Mouse (Mus musculus) ovary, postnatal 14 days (tissue): ENCODE results near the gene Capzb.

Source experiments
- DNase-seq: peaks from one replicate; pipeline ENCODE4 v3.0.0; 2022; ENCODE audit warnings: low spot score

Gene Capzb

DNA sequence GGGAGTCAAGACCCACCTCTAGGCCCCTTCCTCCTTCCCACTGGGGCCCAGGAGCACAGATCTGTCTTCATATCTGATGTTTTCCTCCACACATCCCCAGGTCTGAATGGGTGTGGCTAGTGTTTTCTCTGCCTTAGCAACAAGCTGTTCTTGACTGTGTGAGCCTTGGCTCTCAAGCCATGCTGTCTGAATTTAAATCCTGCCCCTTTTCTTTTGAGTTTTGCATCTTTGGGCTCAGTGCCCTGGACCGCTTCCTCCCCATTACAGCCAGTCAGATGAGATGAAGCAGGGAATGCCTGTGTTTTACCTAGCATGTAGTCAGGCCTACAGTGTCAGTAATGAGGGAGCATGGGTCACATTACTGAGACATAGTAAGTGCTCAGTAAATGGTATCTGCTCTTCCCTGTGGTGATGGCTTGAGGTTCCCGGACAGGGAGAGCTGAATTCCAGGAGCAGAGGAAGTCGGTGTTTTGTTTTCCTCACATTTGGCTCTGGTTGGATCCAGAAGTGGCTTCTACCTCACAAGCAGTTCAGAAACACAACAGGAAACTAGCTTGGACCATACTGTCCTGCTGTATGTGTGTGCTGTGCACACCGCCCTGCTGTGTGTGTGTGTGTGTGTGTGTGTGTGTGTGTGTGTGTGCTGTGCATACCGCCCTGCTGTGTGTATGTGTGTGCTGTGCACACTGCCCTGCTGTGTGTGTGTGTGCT is 16.6 kb downstream of the Capzb start:
- no peak for DNase-seq

- DNase-seq: no peak
Measured at GRCm38 (mm10) chr4:139211975-139212831, 19.5 kb downstream of the Capzb start.

DNA sequence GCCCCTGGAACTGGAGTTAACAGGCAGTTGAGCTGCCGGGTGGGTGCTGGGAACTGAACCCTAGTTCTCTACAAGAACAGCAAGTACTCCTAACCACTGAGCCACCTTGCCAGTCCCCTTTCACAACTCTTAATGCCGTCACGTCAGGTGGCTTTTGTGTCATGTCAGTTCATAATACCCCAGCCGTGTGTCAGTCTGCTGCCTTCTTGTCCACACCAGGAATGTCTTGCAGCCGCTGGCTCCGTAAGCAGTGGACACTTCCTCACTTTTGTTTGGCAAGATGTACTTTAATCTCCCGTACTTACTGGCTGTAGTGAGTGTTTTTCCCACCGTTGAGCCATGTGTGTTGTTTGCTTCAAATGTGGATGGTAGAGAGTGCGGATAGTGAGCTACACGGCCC is 20.4 kb downstream of the Capzb start:
- DNase-seq: no peak

- no peak for DNase-seq
Measured at GRCm38 (mm10) chr4:139213935-139214371, 21.3 kb downstream of the Capzb start.

DNA sequence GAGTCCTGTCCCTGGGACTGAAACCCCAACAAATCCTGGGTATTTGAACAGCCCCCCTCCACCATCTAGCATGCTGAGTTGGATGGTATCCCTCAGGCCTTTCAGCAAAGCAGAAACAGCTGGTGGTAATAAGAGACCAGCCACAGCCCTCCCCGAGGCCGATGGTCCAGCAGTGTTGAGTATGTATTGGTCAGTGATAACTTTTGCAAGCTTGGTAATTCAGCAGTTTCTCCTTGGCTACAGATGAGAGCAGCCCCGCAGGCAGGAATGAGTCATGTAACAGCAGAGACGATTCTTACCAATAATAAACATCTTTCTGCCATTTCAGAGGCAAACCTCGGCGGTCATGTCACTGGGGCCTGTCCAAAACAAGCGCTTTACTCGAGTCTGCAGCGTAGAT is 23.9 kb downstream of the Capzb start:
- DNase-seq: no peak

DNA sequence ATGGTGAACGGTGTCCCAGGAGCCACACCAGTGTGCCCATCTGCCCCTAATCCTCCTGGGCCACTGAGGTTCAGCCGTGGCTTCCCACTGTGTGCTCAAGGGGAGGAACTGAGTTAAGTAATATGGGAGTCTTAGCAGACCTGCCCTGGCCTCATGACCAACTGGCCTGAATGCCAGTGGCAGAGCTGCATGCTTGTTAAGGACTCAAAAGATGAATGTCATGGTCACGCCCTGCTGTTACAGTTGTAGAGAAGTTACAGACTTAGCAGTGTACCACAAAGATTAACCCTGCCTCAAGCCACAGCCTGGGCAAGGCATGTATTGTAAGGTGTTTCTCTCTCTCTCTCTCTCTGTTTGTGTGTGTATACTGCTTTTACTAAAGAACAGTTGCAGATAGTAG is 25.8 kb downstream of the Capzb start:
- DNase-seq: no peak

- no peak for DNase-seq
Measured at GRCm38 (mm10) chr4:139219656-139220055, 27.0 kb downstream of the Capzb start.

DNA sequence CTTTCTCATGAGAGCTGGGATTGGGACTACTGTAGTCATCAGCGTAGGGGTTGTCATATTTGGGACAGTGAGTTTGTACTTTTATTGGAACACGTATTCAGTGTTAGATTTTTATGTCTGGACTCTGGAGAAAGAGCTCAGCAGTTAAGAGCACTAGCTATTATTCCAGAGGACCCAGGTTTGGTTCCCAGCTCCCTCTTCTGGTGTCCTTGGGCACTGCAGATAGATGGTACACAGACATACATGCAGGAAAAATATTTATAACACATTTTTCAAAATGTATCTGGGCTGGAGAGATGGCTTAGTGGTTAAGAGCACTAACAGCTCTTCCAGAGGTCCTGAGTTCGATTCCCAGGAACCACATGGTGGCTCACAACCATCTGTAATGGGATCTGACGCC is 28.3 kb downstream of the Capzb start:
- DNase-seq: no peak

GRCm38 (mm10) chr4:139221837-139222236 is 29.1 kb downstream of the Capzb start:
- no peak for DNase-seq

- no peak for DNase-seq
Measured at GRCm38 (mm10) chr4:139225115-139225514, 32.4 kb downstream of the Capzb start.

DNA sequence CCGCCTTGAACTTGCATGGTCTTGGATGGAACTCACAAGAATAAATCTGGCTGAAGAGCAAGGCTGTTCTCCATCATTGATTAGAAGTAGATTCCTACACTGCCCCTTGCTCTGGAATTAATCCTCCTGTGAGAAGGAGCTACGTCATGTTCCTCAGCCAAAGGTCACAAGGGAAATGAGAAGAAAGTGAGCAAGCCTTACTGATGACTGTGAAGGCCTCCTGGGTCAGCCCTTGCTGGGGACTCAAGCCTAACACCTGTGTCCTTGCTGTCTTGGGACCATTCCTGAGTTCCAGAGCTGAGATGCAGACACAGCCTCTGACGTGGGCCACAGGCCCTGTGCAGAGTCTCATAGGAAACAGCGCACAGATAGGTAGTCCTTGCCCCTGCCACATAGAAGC is 33.2 kb downstream of the Capzb start:
- DNase-seq: no peak

DNA sequence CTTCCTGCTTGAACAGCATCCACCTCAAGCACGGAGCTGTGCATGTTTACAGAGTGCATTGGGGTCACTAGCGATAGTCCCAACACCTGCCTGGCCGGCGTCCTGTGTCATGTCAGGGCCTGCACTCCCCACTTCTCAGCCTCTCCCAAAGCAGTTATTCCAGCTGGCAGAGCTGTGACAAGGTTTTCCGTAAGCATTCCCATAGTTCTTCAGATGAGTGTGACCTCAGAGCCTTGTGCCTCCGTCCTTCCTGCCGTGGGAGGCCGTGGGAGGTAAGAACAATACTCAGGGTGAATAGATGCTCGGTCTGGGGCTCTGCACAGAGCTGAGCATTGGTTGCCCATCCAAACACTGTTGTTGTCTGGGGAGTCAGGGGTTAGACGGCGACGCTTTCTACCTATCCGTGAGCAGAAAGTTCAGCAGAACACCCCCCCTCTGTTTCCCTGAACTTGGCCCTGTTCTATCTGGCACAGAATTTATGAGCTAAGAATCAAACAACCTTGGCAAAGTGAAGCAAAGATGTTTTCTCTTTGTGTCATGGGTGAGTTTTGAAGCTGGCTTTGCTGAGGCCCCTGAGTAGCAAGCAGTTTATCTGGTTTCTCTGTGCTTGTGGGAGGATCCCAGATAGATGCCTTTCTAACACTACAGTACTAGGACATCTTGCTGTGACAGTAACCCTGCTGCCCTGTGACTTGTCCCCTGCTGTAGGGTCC is 34.0 kb downstream of the Capzb start:
- DNase-seq: no peak

- DNase-seq: no peak
Measured at GRCm38 (mm10) chr4:139227923-139228322, 35.2 kb downstream of the Capzb start.

DNA sequence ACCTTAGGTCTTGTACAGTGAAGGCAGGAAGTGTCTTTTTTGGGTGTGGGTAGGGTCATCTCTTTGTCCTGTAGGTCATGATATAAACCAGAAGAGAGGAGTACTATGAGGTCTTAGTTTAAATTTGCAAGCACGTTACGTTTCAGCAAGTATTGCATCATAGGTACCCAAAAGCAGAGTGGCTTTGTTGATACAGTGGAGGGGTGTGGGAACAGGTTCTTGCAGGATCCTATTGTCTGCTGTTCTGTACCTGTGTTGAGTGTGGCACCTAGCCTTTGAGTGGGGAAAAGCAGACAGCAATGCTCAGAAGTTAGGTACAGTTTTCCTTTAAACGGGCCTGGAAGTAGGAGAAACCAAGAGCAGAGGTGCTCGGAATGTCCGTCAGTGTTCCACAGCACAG is 36.6 kb downstream of the Capzb start:
- DNase-seq: no peak

- DNase-seq: no peak
Measured at GRCm38 (mm10) chr4:139230376-139231120, 37.8 kb downstream of the Capzb start.

GRCm38 (mm10) chr4:139231163-139231562 is 38.5 kb downstream of the Capzb start:
- DNase-seq: no peak

- DNase-seq: peak; percentile 51
Measured at GRCm38 (mm10) chr4:139232479-139233145, 39.9 kb downstream of the Capzb start.

DNA sequence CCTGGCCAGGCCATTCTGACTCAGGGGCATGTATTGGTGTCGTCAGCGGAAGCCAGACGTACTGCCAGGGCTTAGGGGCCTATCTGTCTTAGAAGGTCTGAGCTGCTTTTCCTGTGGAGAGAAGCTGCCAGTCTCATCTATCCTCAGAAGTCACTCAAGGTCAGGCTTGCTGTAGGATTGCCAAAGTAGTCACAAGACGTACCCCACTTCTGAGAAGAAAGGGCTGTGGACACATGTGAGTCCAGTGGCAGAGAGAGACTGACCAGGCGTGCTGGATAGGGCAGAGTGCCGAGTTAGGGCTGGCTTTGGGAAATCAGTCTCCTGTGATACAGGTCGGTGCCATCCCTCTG is 40.4 kb downstream of the Capzb start:
- DNase-seq: no peak

- DNase-seq: no peak
Measured at GRCm38 (mm10) chr4:139233755-139234254, 41.1 kb downstream of the Capzb start.

DNA sequence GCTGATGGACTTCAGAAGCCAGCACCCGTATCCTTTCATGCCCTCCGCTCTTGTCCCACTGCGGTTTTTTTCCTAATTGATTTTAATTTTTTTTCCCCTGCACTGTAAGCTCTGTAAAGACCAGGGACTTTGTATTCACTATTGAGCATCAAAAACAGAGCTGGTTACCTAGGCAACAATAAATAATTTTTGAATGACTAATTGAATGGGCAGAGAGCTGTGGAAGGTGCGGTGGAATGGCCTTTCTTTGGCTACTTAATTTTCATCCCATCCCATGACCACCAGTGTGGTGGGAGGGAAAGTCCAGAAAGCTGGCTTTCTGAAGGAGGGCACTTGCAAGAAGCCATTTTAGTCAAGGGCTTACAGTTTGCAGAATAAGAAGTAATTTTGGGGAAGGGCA is 41.6 kb downstream of the Capzb start:
- no peak for DNase-seq

DNA sequence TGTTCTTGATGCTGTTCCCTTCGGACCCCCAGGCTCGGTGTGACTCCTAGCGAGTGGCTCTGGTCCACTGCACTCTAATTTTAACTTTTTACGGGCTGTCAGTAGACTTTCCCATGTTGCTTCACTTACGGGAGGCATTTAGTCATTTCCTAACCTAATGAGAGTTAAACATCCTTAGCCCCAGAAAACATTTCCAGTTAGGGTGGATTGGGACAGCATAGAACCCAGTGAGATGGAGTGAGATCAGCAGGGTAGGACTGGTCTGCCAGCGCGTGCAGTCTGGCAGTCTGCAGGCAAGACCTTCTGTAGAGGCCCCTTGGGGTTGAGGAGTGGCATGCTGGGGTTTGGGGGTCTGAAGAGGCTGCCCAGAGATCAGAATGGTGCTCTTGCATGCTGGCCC is 42.9 kb downstream of the Capzb start:
- no peak for DNase-seq
